Mouse (Mus musculus) heart, embryonic 13.5 days (tissue): ENCODE results near the gene Sfn. TPM values are rescaled to one million over a fixed set of nuclear protein-coding genes. Genes with fewer than 3 reads are reported as not detected.
A peak's percentile ranks its signal among the peaks of the same experiment; 100 is the strongest.

Experiments
- ATAC-seq: fragments of 200-750 bp; cut with Nextera tagmentation; 2 replicates; pipeline ENCODE4 v1.8.0; 2017; ENCODE audit warnings: moderate TSS enrichment; ENCODE audit not compliant: insufficient number of reproducible peaks, low FRiP score, low TSS enrichment; ENCODE audit errors: extremely low read depth
- H3K27ac ChIP-seq: fragments of 300-500 bp; sonication (generic); replicated peaks from 2 replicates; pipeline ENCODE4 v1.5.1; 2015; ENCODE audit warnings: moderate library complexity, mild to moderate bottlenecking, inconsistent platforms
- H3K27me3 ChIP-seq: fragments of 300-500 bp; sonication (generic); replicated peaks from 2 replicates; pipeline ENCODE4 v1.6.1; 2015; ENCODE audit warnings: mild to moderate bottlenecking, inconsistent platforms
- H3K36me3 ChIP-seq: fragments of 300-500 bp; sonication (generic); 2 replicates; pipeline ENCODE4 v1.6.1; 2015; ENCODE audit warnings: mild to moderate bottlenecking, inconsistent platforms
- H3K4me1 ChIP-seq: fragments of 300-500 bp; sonication (generic); 2 replicates; pipeline ENCODE4 v1.6.1; 2015; ENCODE audit warnings: inconsistent platforms
- H3K4me2 ChIP-seq: fragments of 300-500 bp; sonication (generic); 2 replicates; pipeline ENCODE4 v1.6.1; 2015; ENCODE audit warnings: inconsistent platforms, mild to moderate bottlenecking, moderate library complexity
- H3K4me3 ChIP-seq: fragments of 300-500 bp; sonication (generic); 2 replicates; pipeline ENCODE4 v1.5.1; 2015; ENCODE audit warnings: moderate library complexity, mild to moderate bottlenecking, inconsistent platforms
- H3K9ac ChIP-seq: fragments of 300-500 bp; sonication (generic); 2 replicates; pipeline ENCODE4 v1.6.1; 2015; ENCODE audit warnings: inconsistent platforms, mild to moderate bottlenecking, moderate library complexity
- H3K9me3 ChIP-seq: fragments of 300-500 bp; sonication (generic); 2 replicates; pipeline ENCODE4 v1.6.1; 2016; ENCODE audit warnings: inconsistent platforms
- WGBS: fragments of 180-500 bp; shearing (Covaris S2); methylation state at CpG from one replicate; pipeline ENCODE4 v1.1.7; 2015; ENCODE audit warnings: mixed read lengths; 5-methylcytosine and 5-hydroxymethylcytosine counted together
- polyA plus RNA-seq: library from polyadenylated mRNA; unstranded; fragments of >200 nt; fragmentation: Nextera tagmentation; extraction: Ambion mirVana; gene quantifications from 2 replicates; pipeline ENCODE4 v1.2.1, GENCODE M21; 2015

Gene Sfn
- polyA plus RNA-seq, 1 experiment from 2014 or later: 2.9 TPM

DNA sequence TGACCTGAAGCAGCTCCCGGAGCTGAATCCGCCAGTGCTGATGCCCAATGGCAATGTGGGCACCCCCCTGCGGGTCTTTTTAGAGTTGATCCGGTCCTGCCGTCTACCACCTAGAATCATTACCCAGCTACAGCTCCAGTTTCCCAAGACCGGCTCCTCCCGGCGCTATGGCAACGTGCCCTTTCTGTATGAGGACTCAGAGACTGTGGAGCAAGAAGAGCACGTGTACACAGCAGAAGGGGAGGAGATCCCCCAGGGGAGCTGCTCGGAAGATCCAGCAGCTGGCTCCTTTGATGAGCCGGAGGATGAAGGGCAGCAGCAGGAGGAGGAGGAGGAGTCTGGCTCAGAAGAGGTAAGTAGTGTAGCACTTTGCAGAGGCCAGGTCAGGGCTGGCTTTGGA, 24.0 kb downstream of the Sfn start:
- H3K27me3 ChIP-seq: no peaks in the 10 kb centered on the region
- no peak overlapping the region for H3K9ac ChIP-seq
- H3K4me1 ChIP-seq: peaks cover 18% of the 10 kb centered on the region
- no peak overlapping the region for H3K4me3 ChIP-seq
- no peaks in the 10 kb centered on the region for H3K9me3 ChIP-seq
- peaks cover 55% of the 10 kb centered on the region for H3K36me3 ChIP-seq
- ATAC-seq: no peak
- no peak overlapping the region for H3K27ac ChIP-seq
- 82% methylated on average over 12 of the region's 12 CpGs for WGBS
- H3K4me2 ChIP-seq: no peak overlapping the region

DNA sequence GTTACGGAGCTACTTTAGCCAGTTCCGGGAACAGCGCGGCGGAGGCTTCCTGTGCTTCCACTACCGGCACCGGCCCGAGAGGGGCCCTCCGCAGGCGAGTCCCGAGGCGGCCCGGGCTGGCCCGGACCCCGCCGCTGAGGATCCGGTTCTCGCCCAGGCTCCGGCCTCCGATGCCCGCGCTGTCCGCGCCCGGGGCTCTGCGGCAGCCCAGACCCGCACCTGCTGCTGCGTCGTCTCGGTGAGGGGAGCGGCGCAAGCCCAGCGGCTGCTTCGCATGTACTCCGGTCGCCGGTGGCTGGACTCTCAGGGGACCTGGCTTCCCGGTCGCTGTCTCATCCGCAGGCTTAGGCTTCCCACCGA, 27.1 kb downstream of the Sfn start:
- H3K27ac ChIP-seq: peak overlapping the region; percentile 83
- WGBS: under 1% methylated on average over 37 of the region's 41 CpGs
- peak overlapping the region; percentile 96 for H3K4me2 ChIP-seq
- H3K4me1 ChIP-seq: peaks cover 18% of the 10 kb centered on the region
- peak overlapping the region; percentile 94 for H3K9ac ChIP-seq
- 0 out of 2 replicates have a peak, but pooled peaks cover 4% of the 10 kb centered on the region for H3K9me3 ChIP-seq
- no peaks in the 10 kb centered on the region for H3K27me3 ChIP-seq
- ATAC-seq: peak; percentile 9; the same call in 1 of the 2 replicates
- peak overlapping the region; percentile 100 for H3K4me3 ChIP-seq
- peaks cover 25% of the 10 kb centered on the region for H3K36me3 ChIP-seq

DNA sequence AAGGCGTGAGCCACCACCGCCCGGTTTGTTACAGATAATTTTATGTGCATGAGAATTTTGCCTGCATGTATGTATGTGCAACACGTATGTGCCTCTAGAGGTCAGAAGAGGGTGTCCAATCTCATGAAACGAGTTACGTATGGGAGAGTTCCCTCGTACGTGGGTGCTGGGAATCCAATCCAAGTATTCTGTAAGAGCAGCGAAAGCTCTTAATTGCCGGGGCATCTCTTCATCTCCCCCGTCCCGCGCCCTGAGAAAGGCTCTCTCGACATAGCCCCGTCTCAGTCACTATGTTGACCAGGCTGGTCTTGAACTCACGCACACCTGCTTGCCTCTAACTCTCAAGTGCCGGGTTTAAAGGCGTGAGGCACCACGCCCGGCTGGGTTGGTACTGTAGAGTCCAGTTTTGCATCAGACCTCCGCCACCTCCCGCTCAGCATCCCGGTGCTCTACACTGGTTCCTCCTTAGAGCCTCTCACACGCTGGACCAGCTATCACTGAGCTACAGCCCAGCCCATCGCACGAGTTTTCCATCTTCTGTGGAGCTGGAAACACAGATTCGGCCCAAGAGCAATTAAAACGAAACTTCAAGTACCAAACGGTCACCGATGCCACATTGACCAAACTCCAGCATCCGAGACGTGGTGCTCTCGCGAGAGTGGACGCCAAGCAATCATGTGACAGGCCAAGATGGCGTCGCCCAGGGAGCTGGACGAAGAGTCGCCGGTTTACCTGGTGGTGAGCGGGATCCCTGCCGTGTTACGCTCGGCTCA, 27.7 kb downstream of the Sfn start, which contains the start of gene Gpatch3:
TSS of gene Gpatch3 (plus strand) at position 676 of the 773 bp plus-strand sequence.
- H3K9me3 ChIP-seq: 0 out of 2 replicates have a peak, but pooled peaks cover 4% of the 10 kb centered on the region
- 7% methylated on average over 44 of the region's 44 CpGs for WGBS
- peak; percentile 76 for ATAC-seq
- peak within 1 kb of the TSS; percentile 94 for H3K9ac ChIP-seq
- no peaks in the 10 kb centered on the region for H3K27me3 ChIP-seq
- peak within 1 kb of the TSS; percentile 83 for H3K27ac ChIP-seq
- peak within 1 kb of the TSS; percentile 100 for H3K4me3 ChIP-seq
- H3K4me1 ChIP-seq: peaks cover 18% of the 10 kb centered on the region
- H3K4me2 ChIP-seq: peak within 1 kb of the TSS; percentile 96
- H3K36me3 ChIP-seq: peaks cover 19% of the 10 kb centered on the region

DNA sequence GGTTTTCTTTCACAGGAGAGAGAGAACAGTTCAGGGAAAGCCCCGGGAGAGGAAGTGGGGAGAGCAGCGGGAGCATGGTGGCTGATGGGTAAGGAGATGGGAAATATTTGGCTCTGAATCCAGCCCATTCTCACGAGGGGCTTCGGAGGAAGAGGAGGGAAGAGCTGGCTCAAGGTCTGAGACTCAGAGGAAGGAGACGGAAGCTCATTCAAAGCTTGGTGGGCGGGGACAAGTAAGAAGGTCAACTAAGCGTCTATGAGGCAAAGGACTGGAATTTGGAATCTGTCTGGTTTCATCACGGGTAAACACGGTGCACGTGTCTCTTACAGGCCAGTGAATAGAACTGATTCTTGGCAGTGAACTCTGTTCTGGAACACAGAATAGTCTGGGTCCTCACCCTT, 31.9 kb downstream of the Sfn start:
- H3K27me3 ChIP-seq: no peaks in the 10 kb centered on the region
- H3K4me1 ChIP-seq: peaks cover 7% of the 10 kb centered on the region
- H3K4me2 ChIP-seq: no peak overlapping the region
- H3K9ac ChIP-seq: no peak overlapping the region
- 0 out of 2 replicates have a peak, but pooled peaks cover 4% of the 10 kb centered on the region for H3K9me3 ChIP-seq
- no peak overlapping the region for H3K27ac ChIP-seq
- H3K4me3 ChIP-seq: no peak overlapping the region
- WGBS: 46% methylated on average over 10 of the region's 10 CpGs
- H3K36me3 ChIP-seq: no peaks in the 10 kb centered on the region
- no peak for ATAC-seq

DNA sequence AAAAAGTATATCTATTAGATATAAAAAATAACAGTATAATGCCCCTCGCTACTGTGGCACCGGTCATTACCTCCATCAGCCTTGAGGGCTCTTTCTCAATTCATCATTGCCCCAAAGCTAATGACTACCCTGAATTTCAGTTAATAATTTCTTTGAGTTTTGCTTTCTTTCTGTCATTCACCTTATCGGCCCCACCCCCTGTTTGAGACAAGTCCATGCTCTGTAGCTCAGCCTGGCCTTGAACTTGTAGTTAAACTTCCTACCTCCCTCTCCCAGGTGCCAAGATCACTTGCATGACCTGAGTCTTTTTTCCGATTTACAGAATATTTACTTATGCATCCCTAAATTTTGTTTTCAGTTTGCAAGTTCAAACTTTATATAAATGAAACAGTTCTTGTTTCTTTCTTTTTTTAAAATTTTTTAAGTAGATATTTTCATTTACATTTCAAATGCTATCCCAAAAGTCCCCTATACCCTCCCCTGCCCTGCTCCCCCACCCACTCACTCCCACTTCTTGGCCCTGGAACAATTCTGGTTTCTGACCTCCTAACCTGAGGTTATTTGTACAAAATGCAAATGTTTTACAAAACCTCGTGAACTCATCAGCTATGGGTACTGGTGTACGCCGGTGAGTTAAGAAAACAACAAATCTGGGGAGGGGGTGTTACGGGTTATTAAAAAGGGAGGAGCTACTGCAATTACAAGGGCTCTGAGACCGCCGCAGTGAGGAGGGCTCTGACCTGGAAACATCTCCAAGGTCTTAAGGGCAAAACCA, 32.5 kb downstream of the Sfn start:
- H3K4me3 ChIP-seq: no peak overlapping the region
- 74% methylated on average over 10 of the region's 10 CpGs for WGBS
- no peak for ATAC-seq

DNA sequence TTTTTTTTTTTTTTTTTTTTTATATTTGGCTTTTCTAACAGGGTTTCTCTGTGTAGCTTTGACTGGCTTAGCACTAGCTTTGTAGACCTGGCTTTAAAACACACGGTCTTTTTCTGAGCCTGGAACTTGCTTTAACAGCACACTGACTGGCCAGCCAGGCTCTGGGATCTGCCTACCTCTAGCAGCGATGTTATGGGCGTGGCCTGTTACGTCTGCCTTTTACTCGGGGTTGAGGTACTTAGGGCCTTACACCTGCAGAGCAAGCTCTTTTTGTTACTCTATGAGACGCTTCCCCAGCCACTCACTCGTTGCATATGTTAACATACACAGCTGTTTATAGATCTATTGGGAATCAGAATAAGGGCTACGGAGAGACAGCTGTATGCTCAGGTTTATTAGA, 34.7 kb downstream of the Sfn start:
- no peaks in the 10 kb centered on the region for H3K27me3 ChIP-seq
- no peaks in the 10 kb centered on the region for H3K36me3 ChIP-seq
- no peak for ATAC-seq
- no peak overlapping the region for H3K9ac ChIP-seq
- 24% methylated on average over 8 of the region's 8 CpGs for WGBS
- no peaks in the 10 kb centered on the region for H3K4me1 ChIP-seq
- H3K4me2 ChIP-seq: no peak overlapping the region
- no peak overlapping the region for H3K27ac ChIP-seq
- H3K9me3 ChIP-seq: 0 out of 2 replicates have a peak, but pooled peaks cover 8% of the 10 kb centered on the region
- no peak overlapping the region for H3K4me3 ChIP-seq

More for the DNA sequence above, 32.5 kb downstream of the Sfn start:
- 0 out of 2 replicates have a peak, but pooled peaks cover 5% of the 10 kb centered on the region for H3K9me3 ChIP-seq
- no peaks in the 10 kb centered on the region for H3K36me3 ChIP-seq
- H3K27me3 ChIP-seq: no peaks in the 10 kb centered on the region
- H3K4me2 ChIP-seq: no peak overlapping the region
- no peak overlapping the region for H3K27ac ChIP-seq
- H3K9ac ChIP-seq: no peak overlapping the region
- H3K4me1 ChIP-seq: peaks cover 5% of the 10 kb centered on the region

DNA sequence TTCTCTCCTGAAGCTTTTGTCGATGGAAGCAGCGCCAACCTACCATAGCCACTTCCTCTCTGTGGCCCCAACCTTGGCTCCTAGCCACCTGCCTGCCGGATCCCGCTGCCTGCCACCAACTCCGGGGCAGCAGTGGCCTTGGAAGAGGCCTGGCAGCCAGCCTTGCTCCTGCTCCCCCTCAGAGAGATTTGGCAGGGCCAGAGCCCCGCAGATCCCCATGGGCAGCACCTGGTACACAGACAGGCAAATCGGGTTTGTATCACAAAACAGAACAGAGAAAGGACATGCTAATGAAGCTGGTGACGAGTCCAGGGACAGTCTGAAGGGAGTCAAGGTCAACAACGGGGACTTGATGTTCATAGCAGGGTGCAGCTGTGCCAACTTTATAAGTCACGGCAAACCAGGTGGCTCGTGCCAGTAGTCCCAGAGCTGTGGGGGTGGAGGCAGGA, 38.8 kb downstream of the Sfn start:
- Histone ChIP-seq H3K4me2 (no peak overlapping the region), H3K27ac (no peak overlapping the region), H3K27me3 (no peaks in the 10 kb centered on the region), H3K9ac (no peak overlapping the region), H3K4me1 (no peaks in the 10 kb centered on the region), H3K4me3 (no peak overlapping the region), H3K36me3 (no peaks in the 10 kb centered on the region), H3K9me3 (0 out of 2 replicates have a peak, but pooled peaks cover 4% of the 10 kb centered on the region)
- ATAC-seq: no peak
- 62% methylated on average over 11 of the region's 11 CpGs for WGBS

DNA sequence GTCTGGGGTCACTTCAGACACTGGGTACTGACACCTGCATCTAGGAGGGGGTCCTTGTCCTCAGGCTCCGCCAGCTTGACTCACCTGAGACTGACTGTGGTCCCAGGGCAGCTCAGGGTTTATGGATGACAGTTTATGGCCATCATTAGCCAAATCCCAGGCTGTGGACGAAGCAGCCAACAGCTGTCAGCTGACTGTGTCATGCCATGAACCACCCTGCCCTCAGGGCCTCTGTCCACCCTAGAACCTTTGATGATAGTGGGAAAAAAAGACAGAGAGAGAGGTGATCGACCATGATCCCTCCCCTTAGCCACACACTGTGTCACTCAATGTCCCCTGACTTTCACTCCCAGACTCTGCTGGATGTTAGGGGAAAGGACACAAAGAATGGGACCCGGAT, 40.3 kb downstream of the Sfn start:
- no peaks in the 10 kb centered on the region for H3K36me3 ChIP-seq
- no peak overlapping the region for H3K4me3 ChIP-seq
- H3K27ac ChIP-seq: no peak overlapping the region
- H3K27me3 ChIP-seq: no peaks in the 10 kb centered on the region
- 69% methylated on average over 4 of the region's 4 CpGs for WGBS
- ATAC-seq: no peak
- H3K4me2 ChIP-seq: no peak overlapping the region
- no peaks in the 10 kb centered on the region for H3K4me1 ChIP-seq
- H3K9me3 ChIP-seq: 0 out of 2 replicates have a peak, but pooled peaks cover 4% of the 10 kb centered on the region
- no peak overlapping the region for H3K9ac ChIP-seq

DNA sequence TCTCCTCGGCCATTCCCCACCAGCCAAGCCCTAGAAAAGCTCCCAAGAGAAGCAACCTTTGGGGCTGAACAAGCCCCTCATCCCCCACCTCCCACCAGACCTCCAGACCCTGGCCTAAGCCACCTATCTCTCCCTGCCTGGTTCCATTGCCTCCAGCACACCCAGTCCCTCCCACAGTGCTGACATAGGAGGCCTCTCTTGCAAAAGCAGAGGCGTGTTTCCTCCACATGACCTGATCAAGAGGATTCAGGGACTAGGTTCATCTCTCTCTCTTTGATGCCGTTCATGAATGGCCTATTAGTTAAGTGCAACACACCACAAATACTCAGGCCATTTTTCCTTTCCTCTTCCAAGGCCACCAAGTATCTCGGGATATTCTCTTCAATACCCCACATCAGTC, 42.1 kb downstream of the Sfn start:
- 75% methylated on average over 4 of the region's 4 CpGs for WGBS
- no peak for ATAC-seq

DNA sequence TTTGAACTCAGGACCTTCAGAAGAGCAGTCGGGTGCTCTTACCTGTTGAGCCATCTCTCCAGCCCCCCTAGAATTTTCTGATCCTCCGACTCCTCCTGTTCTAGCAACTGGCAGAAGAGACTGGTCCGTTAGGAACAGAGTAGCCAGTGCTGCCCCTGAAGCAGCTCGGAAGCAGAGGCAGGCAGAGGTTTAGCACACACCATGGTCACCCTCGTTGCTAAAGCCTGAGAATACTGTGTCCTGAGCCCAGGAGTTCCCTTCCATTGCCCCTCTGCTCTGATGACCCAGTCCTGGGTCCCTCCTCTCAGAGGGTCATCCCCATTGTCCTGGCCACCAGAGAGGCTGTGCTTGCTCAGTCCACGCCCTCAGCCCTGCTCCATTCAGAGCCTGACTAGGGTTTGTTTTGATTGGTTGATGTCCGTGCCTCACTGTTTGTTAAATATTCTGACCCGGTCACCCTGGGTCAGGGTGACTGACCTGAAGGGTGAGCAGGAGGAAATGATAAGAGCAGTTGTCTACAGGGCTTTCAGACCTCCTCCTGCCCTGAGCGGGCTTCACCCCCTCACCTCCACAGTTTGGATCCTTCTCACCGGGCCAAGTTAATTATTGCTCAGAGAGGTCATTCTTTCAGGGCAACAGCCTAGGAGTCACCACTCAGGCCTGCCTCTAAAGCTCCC, 44.8 kb downstream of the Sfn start:
- H3K27ac ChIP-seq: no peak overlapping the region
- H3K36me3 ChIP-seq: no peaks in the 10 kb centered on the region; the same call in 1 of the 2 replicates
- no peak overlapping the region for H3K4me2 ChIP-seq
- no peak overlapping the region for H3K9ac ChIP-seq
- 39% methylated on average over 10 of the region's 10 CpGs for WGBS
- peaks cover 23% of the 10 kb centered on the region for H3K4me1 ChIP-seq
- H3K9me3 ChIP-seq: no peaks in the 10 kb centered on the region
- no peak overlapping the region for H3K4me3 ChIP-seq
- no peak for ATAC-seq
- no peaks in the 10 kb centered on the region for H3K27me3 ChIP-seq

More for the DNA sequence above, 42.1 kb downstream of the Sfn start:
- Histone ChIP-seq H3K27ac (no peak overlapping the region), H3K9ac (no peak overlapping the region), H3K36me3 (no peaks in the 10 kb centered on the region; the same call in 1 of the 2 replicates), H3K27me3 (no peaks in the 10 kb centered on the region), H3K4me2 (no peak overlapping the region), H3K9me3 (0 out of 2 replicates have a peak, but pooled peaks cover 4% of the 10 kb centered on the region), H3K4me1 (no peaks in the 10 kb centered on the region), H3K4me3 (no peak overlapping the region)
